Mouse (Mus musculus): Measurements from ENCODE around the gene Gstcd. TPM values are rescaled to one million over a fixed set of nuclear protein-coding genes. Genes with fewer than 3 reads are reported as not detected.

The Gstcd gene
- polyA plus RNA-seq, 1 experiment from 2014 or later, result 4.9 TPM

- Histone ChIP-seq H3K9me3 (ENCODE audit: control insufficient read depth, low read length) (no peaks in the 10 kb centered on the region), H3K27me3 (ENCODE audit: control insufficient read depth, insufficient read depth, low read length) (no peaks in the 10 kb centered on the region), H3K4me3 (replicated peaks; ENCODE audit: low read depth, low read length) (no peak overlapping the region), H3K9ac (replicated peaks; ENCODE audit: low read length) (no peak overlapping the region), H3K36me3 (ENCODE audit: control insufficient read depth, insufficient read depth, low read length) (peaks cover 31% of the 10 kb centered on the region), H3K27ac (replicated peaks; ENCODE audit: low read depth, low read length) (no peak overlapping the region), H3K4me2 (ENCODE audit: low read length) (no peak overlapping the region), H3K4me1 (ENCODE audit: control insufficient read depth, insufficient read depth, low read length) (no peaks in the 10 kb centered on the region)
- peak; percentile 79; the same call in 1 of the 2 replicates for ATAC-seq (ENCODE audit: low FRiP score, low TSS enrichment)
- DNase-seq, result peak; percentile 88
- 74% methylated on average over 3 of the region's 3 CpGs for WGBS
Observed at GRCm38 (mm10) chr3:133085858-133086257, 6.0 kb downstream of the Gstcd start.

- Histone ChIP-seq H3K4me2 (ENCODE audit: low read length) (no peak overlapping the region), H3K27ac (replicated peaks; ENCODE audit: low read depth, low read length) (no peak overlapping the region), H3K4me1 (ENCODE audit: control insufficient read depth, insufficient read depth, low read length) (no peaks in the 10 kb centered on the region), H3K9ac (replicated peaks; ENCODE audit: low read length) (no peak overlapping the region), H3K27me3 (ENCODE audit: control insufficient read depth, insufficient read depth, low read length) (no peaks in the 10 kb centered on the region), H3K9me3 (ENCODE audit: control insufficient read depth, low read length) (no peaks in the 10 kb centered on the region), H3K4me3 (replicated peaks; ENCODE audit: low read depth, low read length) (no peak overlapping the region), H3K36me3 (ENCODE audit: control insufficient read depth, insufficient read depth, low read length) (peaks cover 39% of the 10 kb centered on the region)
- whole genome bisulfite sequencing, result 88% methylated on average over 5 of the region's 5 CpGs
- no peak for DNase-seq
- ATAC-seq (ENCODE audit: low FRiP score, low TSS enrichment), result no peak
Observed at GRCm38 (mm10) chr3:133082736-133083135, 9.1 kb downstream of the Gstcd start.

GRCm38 (mm10) chr3:133075560-133075959, 16.3 kb downstream of the Gstcd start:
- no peak; the same call in 1 of the 2 replicates for ATAC-seq (ENCODE audit: low FRiP score, low TSS enrichment)
- H3K27ac ChIP-seq (replicated peaks; ENCODE audit: low read depth, low read length), result no peak overlapping the region
- H3K27me3 ChIP-seq (ENCODE audit: control insufficient read depth, insufficient read depth, low read length), result no peaks in the 10 kb centered on the region
- WGBS, result 95% methylated on average over 10 of the region's 10 CpGs
- no peaks in the 10 kb centered on the region for H3K9me3 ChIP-seq (ENCODE audit: control insufficient read depth, low read length)
- no peaks in the 10 kb centered on the region for H3K4me1 ChIP-seq (ENCODE audit: control insufficient read depth, insufficient read depth, low read length)
- H3K36me3 ChIP-seq (ENCODE audit: control insufficient read depth, insufficient read depth, low read length), result peaks cover 15% of the 10 kb centered on the region
- H3K4me2 ChIP-seq (ENCODE audit: low read length), result no peak overlapping the region
- DNase-seq, result no peak
- H3K9ac ChIP-seq (replicated peaks; ENCODE audit: low read length), result no peak overlapping the region
- no peak overlapping the region for H3K4me3 ChIP-seq (replicated peaks; ENCODE audit: low read depth, low read length)

DNA sequence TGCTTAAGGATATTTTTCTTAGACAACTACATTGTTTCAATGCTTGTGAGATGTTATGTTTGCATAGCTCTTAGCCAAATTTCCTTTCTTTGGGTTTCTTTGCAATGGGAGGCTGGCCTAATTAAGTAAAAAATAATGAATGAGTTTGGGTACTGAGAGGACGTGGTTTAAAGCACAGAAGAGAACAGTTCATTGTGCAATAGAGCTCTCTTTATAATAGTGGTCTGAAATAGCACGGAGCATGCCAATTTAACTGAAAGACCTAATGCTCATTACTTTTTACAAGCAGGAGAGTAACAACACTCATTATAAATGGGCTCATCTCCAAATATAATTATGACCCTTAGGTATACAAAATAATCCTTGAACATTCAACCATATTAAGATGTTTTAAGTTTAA, 39.8 kb downstream of the Gstcd start:
- H3K9ac ChIP-seq (replicated peaks; ENCODE audit: low read length), result no peak overlapping the region
- no peaks in the 10 kb centered on the region for H3K27me3 ChIP-seq (ENCODE audit: control insufficient read depth, insufficient read depth, low read length)
- no peak overlapping the region for H3K27ac ChIP-seq (replicated peaks; ENCODE audit: low read depth, low read length)
- H3K4me3 ChIP-seq (replicated peaks; ENCODE audit: low read depth, low read length), result no peak overlapping the region
- no peaks in the 10 kb centered on the region for H3K4me1 ChIP-seq (ENCODE audit: control insufficient read depth, insufficient read depth, low read length)
- ATAC-seq (ENCODE audit: low FRiP score, low TSS enrichment), result no peak
- H3K9me3 ChIP-seq (ENCODE audit: control insufficient read depth, low read length), result no peaks in the 10 kb centered on the region
- no peaks in the 10 kb centered on the region for H3K36me3 ChIP-seq (ENCODE audit: control insufficient read depth, insufficient read depth, low read length)
- H3K4me2 ChIP-seq (ENCODE audit: low read length), result no peak overlapping the region
- 79% methylated on average over 2 of the region's 2 CpGs for WGBS
- DNase-seq, result no peak

- H3K4me3 ChIP-seq (replicated peaks; ENCODE audit: low read depth, low read length), result no peak overlapping the region
- no peak overlapping the region for H3K27ac ChIP-seq (replicated peaks; ENCODE audit: low read depth, low read length)
- no peaks in the 10 kb centered on the region for H3K9me3 ChIP-seq (ENCODE audit: control insufficient read depth, low read length)
- ATAC-seq (ENCODE audit: low FRiP score, low TSS enrichment) (no peak), DNase-seq (no peak)
- H3K36me3 ChIP-seq (ENCODE audit: control insufficient read depth, insufficient read depth, low read length), result no peaks in the 10 kb centered on the region
- 97% methylated on average over 7 of the region's 7 CpGs for WGBS
- no peaks in the 10 kb centered on the region for H3K27me3 ChIP-seq (ENCODE audit: control insufficient read depth, insufficient read depth, low read length)
- no peaks in the 10 kb centered on the region for H3K4me1 ChIP-seq (ENCODE audit: control insufficient read depth, insufficient read depth, low read length)
- H3K4me2 ChIP-seq (ENCODE audit: low read length), result no peak overlapping the region
- no peak overlapping the region for H3K9ac ChIP-seq (replicated peaks; ENCODE audit: low read length)
Observed at GRCm38 (mm10) chr3:133033145-133033755, 58.6 kb downstream of the Gstcd start.

DNA sequence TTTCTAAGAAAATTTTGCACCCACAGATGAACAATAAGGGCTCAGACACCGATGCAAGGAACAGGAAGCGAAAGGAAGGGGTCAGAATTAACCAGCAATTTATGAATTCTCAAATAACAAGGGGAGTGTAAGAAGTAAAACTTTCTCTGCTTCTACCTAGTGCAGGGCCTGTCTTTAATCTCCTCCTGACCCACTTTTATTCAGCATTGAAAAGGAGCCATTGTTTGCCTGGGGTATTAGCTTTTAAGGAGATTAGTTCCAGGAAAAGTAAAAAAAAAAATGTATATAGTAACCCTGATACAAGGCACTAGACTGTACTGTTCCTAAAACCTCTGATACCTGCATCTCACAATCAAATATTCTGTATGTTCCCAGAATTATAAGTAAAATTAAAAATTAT, 64.9 kb downstream of the Gstcd start:
- Histone ChIP-seq H3K27me3 (ENCODE audit: control insufficient read depth, insufficient read depth, low read length) (no peaks in the 10 kb centered on the region), H3K4me1 (ENCODE audit: control insufficient read depth, insufficient read depth, low read length) (0 out of 2 replicates have a peak, but pooled peaks cover 4% of the 10 kb centered on the region), H3K4me2 (ENCODE audit: low read length) (no peak overlapping the region), H3K9me3 (ENCODE audit: control insufficient read depth, low read length) (no peaks in the 10 kb centered on the region), H3K36me3 (ENCODE audit: control insufficient read depth, insufficient read depth, low read length) (no peaks in the 10 kb centered on the region), H3K9ac (replicated peaks; ENCODE audit: low read length) (no peak overlapping the region), H3K27ac (replicated peaks; ENCODE audit: low read depth, low read length) (no peak overlapping the region), H3K4me3 (replicated peaks; ENCODE audit: low read depth, low read length) (no peak overlapping the region)
- DNase-seq, result peak; percentile 12
- ATAC-seq (ENCODE audit: low FRiP score, low TSS enrichment), result no peak; the same call in 1 of the 2 replicates
- 30% methylated on average over 2 of the region's 2 CpGs for WGBS

- H3K9me3 ChIP-seq (ENCODE audit: control insufficient read depth, low read length), result no peaks in the 10 kb centered on the region
- no peaks in the 10 kb centered on the region for H3K27me3 ChIP-seq (ENCODE audit: control insufficient read depth, insufficient read depth, low read length)
- H3K36me3 ChIP-seq (ENCODE audit: control insufficient read depth, insufficient read depth, low read length), result no peaks in the 10 kb centered on the region
- no peak overlapping the region for H3K4me3 ChIP-seq (replicated peaks; ENCODE audit: low read depth, low read length)
- no peak overlapping the region for H3K4me2 ChIP-seq (ENCODE audit: low read length)
- no peaks in the 10 kb centered on the region for H3K4me1 ChIP-seq (ENCODE audit: control insufficient read depth, insufficient read depth, low read length)
- WGBS, result 91% methylated on average over 4 of the region's 4 CpGs
- ATAC-seq (ENCODE audit: low FRiP score, low TSS enrichment) (no peak), DNase-seq (no peak)
- H3K9ac ChIP-seq (replicated peaks; ENCODE audit: low read length), result no peak overlapping the region
- H3K27ac ChIP-seq (replicated peaks; ENCODE audit: low read depth, low read length), result no peak overlapping the region
Observed at GRCm38 (mm10) chr3:133007250-133007649, 84.6 kb downstream of the Gstcd start.

- ATAC-seq (ENCODE audit: low FRiP score, low TSS enrichment) (no peak), DNase-seq (peak; percentile 5)
- Histone ChIP-seq H3K4me3 (replicated peaks; ENCODE audit: low read depth, low read length) (no peak overlapping the region), H3K36me3 (ENCODE audit: control insufficient read depth, insufficient read depth, low read length) (peaks cover 6% of the 10 kb centered on the region; the same call in 1 of the 2 replicates), H3K4me2 (ENCODE audit: low read length) (no peak overlapping the region), H3K4me1 (ENCODE audit: control insufficient read depth, insufficient read depth, low read length) (no peaks in the 10 kb centered on the region), H3K27ac (replicated peaks; ENCODE audit: low read depth, low read length) (no peak overlapping the region), H3K9ac (replicated peaks; ENCODE audit: low read length) (no peak overlapping the region), H3K27me3 (ENCODE audit: control insufficient read depth, insufficient read depth, low read length) (no peaks in the 10 kb centered on the region), H3K9me3 (ENCODE audit: control insufficient read depth, low read length) (no peaks in the 10 kb centered on the region)
- WGBS, result 61% methylated on average over 9 of the region's 9 CpGs
Observed at GRCm38 (mm10) chr3:132996299-132996698, 95.5 kb downstream of the Gstcd start.

DNA sequence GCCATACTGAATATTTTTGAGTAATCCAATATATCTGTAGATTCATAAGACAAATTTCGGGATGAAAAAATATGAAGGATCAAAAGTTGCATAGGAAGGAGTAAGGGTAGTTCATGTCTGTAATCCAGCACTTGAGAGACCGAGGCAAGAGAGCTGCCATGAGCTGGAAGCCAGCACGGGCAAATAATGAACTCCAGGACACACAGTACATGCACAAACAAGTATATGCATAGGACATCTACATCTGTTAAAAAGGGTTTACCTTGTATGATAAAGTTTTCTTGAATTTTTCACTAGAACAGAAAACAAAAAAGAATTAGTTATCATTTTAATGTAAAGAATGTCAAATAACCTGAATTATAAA, 95.9 kb downstream of the Gstcd start:
- DNase-seq, result no peak
- Histone ChIP-seq H3K36me3 (ENCODE audit: control insufficient read depth, insufficient read depth, low read length) (peaks cover 6% of the 10 kb centered on the region; the same call in 1 of the 2 replicates), H3K27me3 (ENCODE audit: control insufficient read depth, insufficient read depth, low read length) (no peaks in the 10 kb centered on the region), H3K4me3 (replicated peaks; ENCODE audit: low read depth, low read length) (no peak overlapping the region), H3K9me3 (ENCODE audit: control insufficient read depth, low read length) (no peaks in the 10 kb centered on the region), H3K4me2 (ENCODE audit: low read length) (no peak overlapping the region), H3K27ac (replicated peaks; ENCODE audit: low read depth, low read length) (no peak overlapping the region), H3K9ac (replicated peaks; ENCODE audit: low read length) (no peak overlapping the region), H3K4me1 (ENCODE audit: control insufficient read depth, insufficient read depth, low read length) (no peaks in the 10 kb centered on the region)
- no peak for ATAC-seq (ENCODE audit: low FRiP score, low TSS enrichment)
- WGBS, result 95% methylated on average over 3 of the region's 3 CpGs
